Mouse (Mus musculus) liver, embryonic 16.5 days (tissue): ENCODE data around the gene Uvrag. TPM values are rescaled to one million over a fixed set of nuclear protein-coding genes. Genes with fewer than 3 reads are reported as not detected.

Experiments used
- ATAC-seq: fragments of 200-750 bp; cut with Nextera tagmentation; 2 replicates; pipeline ENCODE4 v1.8.0; 2017; ENCODE audit warnings: low read depth, mild to moderate bottlenecking, moderate number of reproducible peaks, moderate library complexity
- H3K27ac ChIP-seq: fragments of 300-500 bp; sonication (generic); 2 replicates; pipeline ENCODE4 v1.5.1; 2014; ENCODE audit warnings: mild to moderate bottlenecking, low read length
- H3K27me3 ChIP-seq: fragments of 300-500 bp; sonication (generic); 2 replicates; pipeline ENCODE4 v1.6.1; 2014; ENCODE audit warnings: low read depth, low read length, mixed read lengths; ENCODE audit not compliant: control insufficient read depth, insufficient read depth
- H3K36me3 ChIP-seq: fragments of 300-500 bp; sonication (generic); 2 replicates; pipeline ENCODE4 v1.6.1; 2014; ENCODE audit warnings: mild to moderate bottlenecking; ENCODE audit not compliant: control insufficient read depth, insufficient read depth
- H3K4me1 ChIP-seq: fragments of 300-500 bp; sonication (generic); 2 replicates; pipeline ENCODE4 v1.6.1; 2014; ENCODE audit warnings: low read depth, low read length, mixed read lengths; ENCODE audit not compliant: control insufficient read depth
- H3K4me2 ChIP-seq: fragments of 300-500 bp; sonication (generic); 2 replicates; pipeline ENCODE4 v1.6.1; 2014; ENCODE audit warnings: low read depth, low read length, mixed read lengths
- H3K4me3 ChIP-seq: fragments of 300-500 bp; sonication (generic); 2 replicates; pipeline ENCODE4 v1.5.1; 2014; ENCODE audit warnings: low read depth, mild to moderate bottlenecking, low read length
- H3K9ac ChIP-seq: fragments of 300-500 bp; sonication (generic); 2 replicates; pipeline ENCODE4 v1.6.1; 2014; ENCODE audit warnings: low read depth, low read length
- H3K9me3 ChIP-seq: fragments of 300-500 bp; sonication (generic); replicated peaks from 2 replicates; pipeline ENCODE4 v1.6.1; 2016; ENCODE audit warnings: low read length; ENCODE audit not compliant: control insufficient read depth
- WGBS: fragments of 180-500 bp; shearing (Covaris S2); extraction: QIAGEN DNeasy Blood & Tissue Kit; methylation state at CpG from one replicate; pipeline ENCODE4 v1.1.7; 2014; ENCODE audit not compliant: insufficient replicate concordance; 5-methylcytosine and 5-hydroxymethylcytosine counted together
- polyA plus RNA-seq: library from polyadenylated mRNA; unstranded; fragments of >200 nt; fragmentation: Nextera tagmentation; extraction: Ambion mirVana; gene quantifications from 2 replicates; pipeline ENCODE4 v1.2.1, GENCODE M21; 2015

Uvrag gene
- polyA plus RNA-seq, 1 experiment from 2014 or later: 8.2 TPM

- Histone ChIP-seq H3K4me2 (no peak overlapping the region), H3K36me3 (no peaks in the 10 kb centered on the region), H3K4me3 (no peak overlapping the region), H3K9ac (no peak overlapping the region), H3K9me3 (no peaks in the 10 kb centered on the region), H3K27ac (no peak overlapping the region), H3K4me1 (no peaks in the 10 kb centered on the region; the same call in 1 of the 2 replicates), H3K27me3 (no peaks in the 10 kb centered on the region)
- ATAC-seq: no peak
- WGBS: 73% methylated on average over 10 of the region's 10 CpGs
Observed at GRCm38 (mm10) chr7:99025989-99026388, 115.0 kb downstream of the Uvrag start.

DNA sequence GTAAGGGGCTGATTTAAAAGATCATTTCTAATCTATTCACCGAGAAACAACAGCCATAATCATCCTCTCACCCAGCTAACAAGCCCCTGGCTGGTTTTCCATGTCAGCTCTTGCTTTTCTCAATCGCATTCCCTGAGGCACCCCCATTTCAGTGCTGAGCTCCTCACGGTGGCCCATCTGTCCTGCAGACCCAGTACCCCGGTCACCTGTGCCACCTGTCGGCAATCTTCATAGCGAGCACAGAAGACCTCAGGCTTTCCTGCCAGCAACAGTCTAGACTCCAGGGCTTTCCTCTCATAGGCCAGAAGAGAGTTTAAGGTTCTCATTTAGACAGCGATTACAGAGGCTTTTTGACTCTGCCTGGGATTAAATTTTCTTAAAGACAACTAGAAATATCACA, 115.7 kb downstream of the Uvrag start:
- H3K9ac ChIP-seq: no peak overlapping the region
- no peak overlapping the region for H3K4me2 ChIP-seq
- 76% methylated on average over 7 of the region's 7 CpGs for WGBS
- H3K27me3 ChIP-seq: no peaks in the 10 kb centered on the region
- no peaks in the 10 kb centered on the region; the same call in 1 of the 2 replicates for H3K4me1 ChIP-seq
- no peaks in the 10 kb centered on the region for H3K36me3 ChIP-seq
- no peak for ATAC-seq
- H3K4me3 ChIP-seq: no peak overlapping the region
- H3K27ac ChIP-seq: no peak overlapping the region
- no peaks in the 10 kb centered on the region for H3K9me3 ChIP-seq

GRCm38 (mm10) chr7:99024791-99025190, 116.2 kb downstream of the Uvrag start:
- WGBS: 69% methylated on average over 6 of the region's 6 CpGs
- no peak for ATAC-seq
- Histone ChIP-seq H3K36me3 (no peaks in the 10 kb centered on the region), H3K4me3 (no peak overlapping the region), H3K9me3 (no peaks in the 10 kb centered on the region), H3K4me1 (no peaks in the 10 kb centered on the region; the same call in 1 of the 2 replicates), H3K27me3 (no peaks in the 10 kb centered on the region), H3K9ac (no peak overlapping the region), H3K27ac (no peak overlapping the region), H3K4me2 (no peak overlapping the region)

DNA sequence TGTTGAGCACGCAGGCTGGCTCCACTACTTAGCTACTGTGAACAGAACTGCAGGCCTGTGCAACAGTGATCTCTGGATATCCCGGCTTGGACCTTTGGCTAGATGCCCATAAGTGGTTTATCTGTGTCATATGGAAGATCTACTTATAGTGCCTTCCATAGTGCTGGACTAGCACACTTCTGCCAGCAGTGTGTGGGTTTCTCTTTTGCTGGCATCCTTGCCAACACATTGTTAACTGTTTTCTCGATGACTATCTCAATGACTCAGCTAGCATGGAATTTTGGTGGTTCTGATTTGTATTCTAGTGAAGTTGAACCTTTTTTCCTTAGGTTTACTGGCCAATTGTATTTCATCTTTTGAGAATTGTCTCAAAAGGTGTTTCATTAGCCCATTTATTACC, 117.0 kb downstream of the Uvrag start:
- no peak overlapping the region for H3K4me3 ChIP-seq
- no peak overlapping the region for H3K27ac ChIP-seq
- no peak overlapping the region for H3K4me2 ChIP-seq
- H3K9me3 ChIP-seq: no peaks in the 10 kb centered on the region
- 70% methylated on average over 3 of the region's 3 CpGs for WGBS
- H3K36me3 ChIP-seq: no peaks in the 10 kb centered on the region
- H3K27me3 ChIP-seq: no peaks in the 10 kb centered on the region
- no peak for ATAC-seq
- H3K9ac ChIP-seq: no peak overlapping the region
- H3K4me1 ChIP-seq: no peaks in the 10 kb centered on the region; the same call in 1 of the 2 replicates

GRCm38 (mm10) chr7:99021277-99021676, 119.7 kb downstream of the Uvrag start:
- Histone ChIP-seq H3K4me2 (no peak overlapping the region), H3K27ac (no peak overlapping the region), H3K4me1 (no peaks in the 10 kb centered on the region; the same call in 1 of the 2 replicates), H3K27me3 (no peaks in the 10 kb centered on the region), H3K9me3 (no peaks in the 10 kb centered on the region), H3K9ac (no peak overlapping the region), H3K4me3 (no peak overlapping the region), H3K36me3 (no peaks in the 10 kb centered on the region)
- no peak for ATAC-seq
- 49% methylated on average over 4 of the region's 4 CpGs for WGBS

DNA sequence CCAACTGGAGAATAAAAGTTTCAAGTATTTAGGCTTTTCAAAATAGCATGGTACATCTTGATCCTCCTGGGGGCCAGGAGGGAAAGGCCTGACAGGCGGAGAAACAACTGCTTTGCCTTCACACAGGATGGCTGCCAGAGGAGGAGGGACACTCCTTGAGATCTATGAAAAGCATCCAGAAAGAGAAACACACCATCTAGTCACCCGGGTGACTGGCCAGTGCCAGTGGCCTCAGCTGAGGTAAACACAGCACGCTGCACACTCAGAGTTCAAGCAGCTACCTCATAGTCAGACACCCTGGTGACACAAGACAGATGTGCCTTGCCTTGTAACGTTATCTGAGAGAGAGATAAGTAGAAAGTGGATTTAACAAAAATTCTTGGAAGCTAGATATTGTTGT, 120.6 kb downstream of the Uvrag start:
- Histone ChIP-seq H3K4me2 (no peak overlapping the region), H3K36me3 (no peaks in the 10 kb centered on the region), H3K27ac (no peak overlapping the region), H3K9ac (no peak overlapping the region), H3K4me1 (no peaks in the 10 kb centered on the region; the same call in 1 of the 2 replicates), H3K27me3 (no peaks in the 10 kb centered on the region), H3K9me3 (no peaks in the 10 kb centered on the region), H3K4me3 (no peak overlapping the region)
- ATAC-seq: no peak
- 52% methylated on average over 4 of the region's 4 CpGs for WGBS

DNA sequence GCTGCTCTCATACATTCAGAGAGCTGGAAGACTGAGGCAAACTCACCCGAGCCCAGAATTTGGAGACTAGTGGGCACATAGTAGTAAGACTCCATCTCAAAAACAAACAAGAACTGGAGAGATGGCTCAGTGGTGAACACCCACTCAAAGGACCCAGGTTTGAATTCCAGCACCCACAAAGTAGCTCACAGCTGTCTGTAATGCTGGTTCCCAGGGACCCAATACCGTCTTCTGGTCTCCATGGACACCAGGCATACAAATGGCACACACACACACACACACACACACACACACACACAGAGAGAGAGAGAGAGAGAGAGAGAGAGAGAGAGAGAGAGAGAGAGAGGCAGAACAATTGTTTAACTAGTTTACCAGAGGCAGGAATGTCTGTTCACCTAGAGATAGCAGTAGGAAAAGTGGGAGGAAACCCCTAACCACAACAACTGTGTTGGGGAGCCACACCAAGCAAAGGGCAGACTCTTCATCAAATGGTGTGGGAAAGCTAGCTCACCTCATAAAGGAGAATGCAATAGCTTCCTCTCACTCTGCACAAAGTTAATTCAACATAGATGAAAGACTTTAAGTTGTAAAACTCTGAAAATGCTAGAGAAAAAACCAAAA, 123.6 kb downstream of the Uvrag start:
- no peak overlapping the region for H3K27ac ChIP-seq
- no peaks in the 10 kb centered on the region; the same call in 1 of the 2 replicates for H3K4me1 ChIP-seq
- WGBS: 33% methylated on average over 2 of the region's 2 CpGs
- no peaks in the 10 kb centered on the region for H3K27me3 ChIP-seq
- no peak overlapping the region for H3K4me2 ChIP-seq
- no peak overlapping the region for H3K4me3 ChIP-seq
- no peak for ATAC-seq
- H3K9me3 ChIP-seq: no peaks in the 10 kb centered on the region
- H3K9ac ChIP-seq: no peak overlapping the region
- H3K36me3 ChIP-seq: no peaks in the 10 kb centered on the region

DNA sequence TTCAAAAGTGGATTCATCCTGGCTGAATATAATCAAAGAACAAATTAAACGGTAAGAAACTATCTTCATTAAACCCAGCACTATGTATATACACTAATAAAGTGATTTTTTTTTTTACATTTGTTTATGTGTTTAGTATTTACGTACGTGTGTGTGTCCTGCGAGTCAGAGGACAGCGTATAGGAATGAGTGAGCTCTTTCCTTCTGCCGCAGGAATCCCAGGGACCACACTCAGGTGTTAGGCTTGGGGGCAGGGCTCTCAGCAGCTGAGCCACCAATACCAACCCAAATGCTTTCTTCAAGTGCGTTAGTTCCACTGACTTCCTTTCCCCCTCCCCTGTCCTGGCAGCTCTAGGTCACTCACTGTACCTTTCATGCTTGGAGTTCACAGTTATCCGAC, 125.0 kb downstream of the Uvrag start:
- H3K4me2 ChIP-seq: no peak overlapping the region
- WGBS: 83% methylated on average over 8 of the region's 8 CpGs
- ATAC-seq: no peak

DNA sequence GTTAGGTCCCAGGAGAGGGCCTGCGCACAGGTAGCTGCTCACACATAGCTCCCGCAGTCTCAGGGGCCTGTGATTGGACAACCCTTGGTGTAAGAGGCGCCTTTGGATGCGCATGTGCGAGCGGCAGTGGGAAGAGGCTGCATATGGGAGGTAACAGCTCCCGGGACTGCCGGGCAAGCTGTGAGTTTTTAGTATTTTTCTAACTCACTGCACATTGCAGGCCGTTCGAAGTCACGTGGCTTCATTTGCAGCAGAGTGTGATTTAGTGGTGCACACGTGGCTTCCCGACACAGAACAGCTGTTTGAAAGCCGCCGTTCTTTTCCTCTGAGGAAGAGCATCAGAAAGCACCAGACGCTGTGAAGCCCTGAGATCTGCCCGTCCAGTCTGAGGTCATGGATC, 125.5 kb downstream of the Uvrag start:
- ATAC-seq: no peak
- WGBS: 83% methylated on average over 17 of the region's 17 CpGs

More for the DNA sequence above, 125.0 kb downstream of the Uvrag start:
- H3K4me1 ChIP-seq: no peaks in the 10 kb centered on the region; the same call in 1 of the 2 replicates
- no peaks in the 10 kb centered on the region for H3K9me3 ChIP-seq
- no peaks in the 10 kb centered on the region for H3K27me3 ChIP-seq
- H3K9ac ChIP-seq: no peak overlapping the region
- H3K4me3 ChIP-seq: no peak overlapping the region
- H3K27ac ChIP-seq: no peak overlapping the region
- H3K36me3 ChIP-seq: no peaks in the 10 kb centered on the region

More for the DNA sequence above, 125.5 kb downstream of the Uvrag start:
- Histone ChIP-seq H3K27me3 (no peaks in the 10 kb centered on the region), H3K27ac (no peak overlapping the region), H3K4me3 (no peak overlapping the region), H3K9ac (no peak overlapping the region), H3K36me3 (no peaks in the 10 kb centered on the region), H3K4me1 (no peaks in the 10 kb centered on the region; the same call in 1 of the 2 replicates), H3K9me3 (no peaks in the 10 kb centered on the region), H3K4me2 (no peak overlapping the region)
